Mouse (Mus musculus): ENCODE data around the gene Atp12a.

DNA sequence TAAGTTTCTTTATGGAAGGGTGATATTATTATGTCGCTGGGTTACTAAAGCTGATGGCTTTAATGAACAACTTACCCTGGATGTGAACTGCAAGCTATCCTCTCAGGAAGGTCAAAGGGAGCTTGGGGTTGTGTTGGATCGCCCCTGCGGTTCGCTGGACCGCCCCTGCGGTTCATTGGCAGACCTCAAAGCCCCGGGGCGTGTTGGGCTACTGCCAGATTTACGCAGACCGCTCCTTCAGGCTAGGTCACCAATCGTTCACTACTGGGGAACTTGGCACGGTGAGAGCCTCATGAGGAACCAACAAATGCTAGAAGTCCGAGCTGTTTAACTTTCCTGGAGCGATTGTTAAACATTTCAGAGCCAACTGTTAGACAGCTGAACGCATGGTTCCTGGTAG lies 1.8 kb downstream of the Atp12a start:
- TF ChIP-seq POLR2A (IDR thresholded peaks at IDR 0.05; ENCODE audit: insufficient read depth, low read length): no peak
- no peak for TF ChIP-seq CTCF (IDR thresholded peaks at IDR 0.05; ENCODE audit: low read depth, low read length)

Data from ES-Bruce4 (cell line).